Mouse (Mus musculus) testis, adult 2 months (tissue): ENCODE data around the gene Ddx31.

ENCODE experiments used
- CTCF ChIP-seq: fragments of 200-500 bp; IDR thresholded peaks from 2 replicates; pipeline ENCODE4 v1.5.1; 2012; ENCODE audit warnings: low read depth, mild to moderate bottlenecking, inconsistent platforms, low read length, moderate library complexity; ENCODE audit not compliant: control insufficient read depth, insufficient read depth, insufficient replicate concordance
- POLR2A ChIP-seq: fragments of 200-500 bp; IDR thresholded peaks from 2 replicates; pipeline ENCODE4 v1.6.1; 2012; ENCODE audit warnings: low read depth, mild to moderate bottlenecking, inconsistent platforms, low read length, moderate library complexity; ENCODE audit not compliant: control insufficient read depth

GRCm38 (mm10) chr2:28943666-28944516 is 103.7 kb downstream of the Ddx31 start:
- TF ChIP-seq CTCF: no peak
- TF ChIP-seq POLR2A: no peak
